Mouse (Mus musculus) stomach, postnatal 0 days (tissue): Measurements from ENCODE around the gene Hax1.
A peak's percentile ranks its signal among the peaks of the same experiment; 100 is the strongest.

ENCODE experiments used
- CTCF ChIP-seq: IDR thresholded peaks from 2 replicates; pipeline ENCODE4 v1.5.1; 2016; ENCODE audit warnings: antibody characterized with exemption, low read depth, mild to moderate bottlenecking, moderate library complexity
- EP300 ChIP-seq: optimal IDR thresholded peaks from 2 replicates; pipeline ENCODE3; 2016; ENCODE audit warnings: antibody characterized with exemption

DNA sequence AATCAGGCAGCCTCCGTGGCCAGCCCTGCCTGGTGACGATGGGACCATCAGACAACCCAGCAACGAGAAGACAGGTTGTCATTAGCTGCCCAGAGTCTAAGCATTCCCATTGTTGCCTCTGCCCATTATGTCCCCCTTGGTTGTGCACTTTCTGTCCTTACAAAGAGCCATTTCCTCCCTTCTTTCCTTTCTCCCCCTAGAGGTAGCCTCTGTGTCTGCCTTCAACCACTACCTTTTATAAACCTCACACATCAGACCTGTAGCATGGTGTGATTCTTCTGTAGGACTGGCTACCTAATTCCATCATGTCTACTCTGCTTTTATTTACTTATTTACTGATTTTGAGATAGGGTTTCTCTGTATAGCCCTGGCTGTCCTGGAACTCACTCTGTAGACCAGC is 11.4 kb downstream of the Hax1 start:
- TF ChIP-seq CTCF (peak; percentile 32), EP300 (no peak)
